Mouse (Mus musculus): ENCODE measurements around the gene Plxnb1. TPM values are rescaled to one million over a fixed set of nuclear protein-coding genes. Genes with fewer than 3 reads are reported as not detected.
A peak's percentile ranks its signal among the peaks of the same experiment; 100 is the strongest.

The Plxnb1 gene
- polyA plus RNA-seq, 1 experiment from 2014 or later: 13.9 TPM

GRCm38 (mm10) chr9:109053366-109053765 lies 41.8 kb upstream of the Plxnb1 start:
- Histone ChIP-seq H3K36me3 (ENCODE audit: control insufficient read depth, insufficient read depth, low read length) (peaks cover 17% of the 10 kb centered on the region), H3K9me3 (replicated peaks; ENCODE audit: control insufficient read depth, low read length) (no peaks in the 10 kb centered on the region), H3K9ac (ENCODE audit: low read length) (no peak overlapping the region), H3K27ac (ENCODE audit: low read depth, low read length) (no peak overlapping the region), H3K4me2 (ENCODE audit: low read length) (no peak overlapping the region), H3K4me3 (ENCODE audit: low read depth, low read length) (no peak overlapping the region), H3K27me3 (replicated peaks; ENCODE audit: control insufficient read depth, insufficient read depth, low read length) (no peaks in the 10 kb centered on the region), H3K4me1 (ENCODE audit: control insufficient read depth, insufficient read depth, low read length) (0 out of 2 replicates have a peak, but pooled peaks cover 2% of the 10 kb centered on the region)
- WGBS: 74% methylated on average over 3 of the region's 3 CpGs
- no peak for ATAC-seq
- DNase-seq (ENCODE audit: low spot score): no peak

GRCm38 (mm10) chr9:109053851-109054250 lies 41.3 kb upstream of the Plxnb1 start:
- no peak for ATAC-seq
- H3K9me3 ChIP-seq (replicated peaks; ENCODE audit: control insufficient read depth, low read length): no peaks in the 10 kb centered on the region
- peaks cover 21% of the 10 kb centered on the region for H3K36me3 ChIP-seq (ENCODE audit: control insufficient read depth, insufficient read depth, low read length)
- no peak overlapping the region for H3K4me2 ChIP-seq (ENCODE audit: low read length)
- H3K27me3 ChIP-seq (replicated peaks; ENCODE audit: control insufficient read depth, insufficient read depth, low read length): no peaks in the 10 kb centered on the region
- WGBS: 64% methylated on average over 6 of the region's 6 CpGs
- H3K4me3 ChIP-seq (ENCODE audit: low read depth, low read length): no peak overlapping the region
- no peak overlapping the region for H3K9ac ChIP-seq (ENCODE audit: low read length)
- H3K27ac ChIP-seq (ENCODE audit: low read depth, low read length): no peak overlapping the region
- DNase-seq (ENCODE audit: low spot score): no peak
- H3K4me1 ChIP-seq (ENCODE audit: control insufficient read depth, insufficient read depth, low read length): 0 out of 2 replicates have a peak, but pooled peaks cover 2% of the 10 kb centered on the region

DNA sequence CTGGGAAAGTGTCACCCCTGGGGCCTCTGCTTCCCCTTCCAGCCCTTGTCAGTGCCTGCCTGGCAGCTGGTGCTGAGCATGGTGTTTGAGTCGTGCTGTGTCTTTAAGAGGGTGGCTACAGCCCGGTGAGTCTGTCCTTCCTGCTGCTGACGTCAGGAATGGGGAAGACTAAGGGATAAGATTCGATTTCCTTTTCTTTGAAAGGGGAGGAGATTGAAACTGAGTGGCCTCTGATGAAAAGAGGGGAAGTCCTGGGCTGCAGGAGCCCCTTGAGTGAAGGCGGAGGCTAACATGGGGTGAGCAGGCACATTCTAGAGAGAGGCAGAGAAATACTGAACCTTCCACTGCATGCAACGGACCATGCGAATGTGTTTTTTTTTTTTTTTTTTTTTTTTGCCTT lies 40.5 kb upstream of the Plxnb1 start:
- H3K4me3 ChIP-seq (ENCODE audit: low read depth, low read length): peak overlapping the region; percentile 25
- H3K27me3 ChIP-seq (replicated peaks; ENCODE audit: control insufficient read depth, insufficient read depth, low read length): no peaks in the 10 kb centered on the region
- H3K27ac ChIP-seq (ENCODE audit: low read depth, low read length): peak overlapping the region; percentile 48; the same call in 1 of the 2 replicates
- 0 out of 2 replicates have a peak, but pooled peaks cover 2% of the 10 kb centered on the region for H3K4me1 ChIP-seq (ENCODE audit: control insufficient read depth, insufficient read depth, low read length)
- ATAC-seq: peak; percentile 76
- WGBS: 10% methylated on average over 7 of the region's 7 CpGs
- peaks cover 25% of the 10 kb centered on the region for H3K36me3 ChIP-seq (ENCODE audit: control insufficient read depth, insufficient read depth, low read length)
- H3K9ac ChIP-seq (ENCODE audit: low read length): peak overlapping the region; percentile 43
- H3K9me3 ChIP-seq (replicated peaks; ENCODE audit: control insufficient read depth, low read length): no peaks in the 10 kb centered on the region
- peak; percentile 77 for DNase-seq (ENCODE audit: low spot score)
- peak overlapping the region; percentile 46 for H3K4me2 ChIP-seq (ENCODE audit: low read length)

- DNase-seq (ENCODE audit: low spot score) (no peak), ATAC-seq (no peak)
- Histone ChIP-seq H3K27ac (ENCODE audit: low read depth, low read length) (peak overlapping the region; percentile 48; the same call in 1 of the 2 replicates), H3K4me3 (ENCODE audit: low read depth, low read length) (peak overlapping the region; percentile 25), H3K9ac (ENCODE audit: low read length) (peak overlapping the region; percentile 43), H3K27me3 (replicated peaks; ENCODE audit: control insufficient read depth, insufficient read depth, low read length) (no peaks in the 10 kb centered on the region), H3K4me2 (ENCODE audit: low read length) (peak overlapping the region; percentile 46), H3K9me3 (replicated peaks; ENCODE audit: control insufficient read depth, low read length) (no peaks in the 10 kb centered on the region), H3K36me3 (ENCODE audit: control insufficient read depth, insufficient read depth, low read length) (peaks cover 30% of the 10 kb centered on the region), H3K4me1 (ENCODE audit: control insufficient read depth, insufficient read depth, low read length) (0 out of 2 replicates have a peak, but pooled peaks cover 2% of the 10 kb centered on the region)
- WGBS: 87% methylated on average over 12 of the region's 12 CpGs
Measured at GRCm38 (mm10) chr9:109055271-109056030, 39.7 kb upstream of the Plxnb1 start.

- Histone ChIP-seq H3K36me3 (ENCODE audit: control insufficient read depth, insufficient read depth, low read length) (peaks cover 38% of the 10 kb centered on the region), H3K9ac (ENCODE audit: low read length) (no peak overlapping the region), H3K27me3 (replicated peaks; ENCODE audit: control insufficient read depth, insufficient read depth, low read length) (no peaks in the 10 kb centered on the region), H3K4me3 (ENCODE audit: low read depth, low read length) (no peak overlapping the region), H3K4me1 (ENCODE audit: control insufficient read depth, insufficient read depth, low read length) (0 out of 2 replicates have a peak, but pooled peaks cover 2% of the 10 kb centered on the region), H3K4me2 (ENCODE audit: low read length) (no peak overlapping the region), H3K9me3 (replicated peaks; ENCODE audit: control insufficient read depth, low read length) (no peaks in the 10 kb centered on the region), H3K27ac (ENCODE audit: low read depth, low read length) (no peak overlapping the region)
- 94% methylated on average over 17 of the region's 17 CpGs for WGBS
- DNase-seq (ENCODE audit: low spot score) (no peak), ATAC-seq (no peak)
Measured at GRCm38 (mm10) chr9:109056081-109056690, 39.0 kb upstream of the Plxnb1 start.

- Histone ChIP-seq H3K27me3 (replicated peaks; ENCODE audit: control insufficient read depth, insufficient read depth, low read length) (no peaks in the 10 kb centered on the region), H3K4me1 (ENCODE audit: control insufficient read depth, insufficient read depth, low read length) (0 out of 2 replicates have a peak, but pooled peaks cover 2% of the 10 kb centered on the region), H3K27ac (ENCODE audit: low read depth, low read length) (no peak overlapping the region), H3K4me3 (ENCODE audit: low read depth, low read length) (no peak overlapping the region), H3K4me2 (ENCODE audit: low read length) (no peak overlapping the region), H3K9ac (ENCODE audit: low read length) (no peak overlapping the region), H3K36me3 (ENCODE audit: control insufficient read depth, insufficient read depth, low read length) (peaks cover 42% of the 10 kb centered on the region), H3K9me3 (replicated peaks; ENCODE audit: control insufficient read depth, low read length) (no peaks in the 10 kb centered on the region)
- WGBS: 84% methylated on average over 4 of the region's 4 CpGs
- ATAC-seq (no peak), DNase-seq (ENCODE audit: low spot score) (no peak)
Measured at GRCm38 (mm10) chr9:109056916-109057315, 38.3 kb upstream of the Plxnb1 start.

DNA sequence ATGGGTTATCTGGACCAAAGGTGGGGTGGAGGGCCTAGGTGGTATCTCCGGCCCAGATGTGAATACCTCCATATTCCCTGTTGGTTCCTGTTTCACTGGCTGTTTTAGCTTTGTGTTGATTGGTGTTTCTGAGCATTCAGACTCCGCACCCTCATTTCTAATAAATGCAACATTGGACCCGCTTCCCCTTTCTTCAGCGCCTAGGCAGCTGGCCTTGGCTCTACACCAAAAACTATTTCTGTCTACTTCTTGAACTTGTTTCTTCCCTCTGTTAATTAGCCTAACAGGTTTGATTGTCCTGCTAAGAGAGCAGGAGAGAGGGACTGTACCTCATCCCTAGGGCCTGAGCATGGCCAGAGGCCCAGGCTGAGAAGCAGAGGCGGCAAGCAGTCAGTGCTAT lies 37.6 kb upstream of the Plxnb1 start:
- Histone ChIP-seq H3K9ac (ENCODE audit: low read length) (no peak overlapping the region), H3K36me3 (ENCODE audit: control insufficient read depth, insufficient read depth, low read length) (peaks cover 48% of the 10 kb centered on the region), H3K4me2 (ENCODE audit: low read length) (no peak overlapping the region), H3K9me3 (replicated peaks; ENCODE audit: control insufficient read depth, low read length) (no peaks in the 10 kb centered on the region), H3K4me1 (ENCODE audit: control insufficient read depth, insufficient read depth, low read length) (0 out of 2 replicates have a peak, but pooled peaks cover 2% of the 10 kb centered on the region), H3K4me3 (ENCODE audit: low read depth, low read length) (no peak overlapping the region), H3K27ac (ENCODE audit: low read depth, low read length) (no peak overlapping the region), H3K27me3 (replicated peaks; ENCODE audit: control insufficient read depth, insufficient read depth, low read length) (no peaks in the 10 kb centered on the region)
- ATAC-seq (no peak), DNase-seq (ENCODE audit: low spot score) (no peak)
- 92% methylated on average over 5 of the region's 5 CpGs for WGBS

DNA sequence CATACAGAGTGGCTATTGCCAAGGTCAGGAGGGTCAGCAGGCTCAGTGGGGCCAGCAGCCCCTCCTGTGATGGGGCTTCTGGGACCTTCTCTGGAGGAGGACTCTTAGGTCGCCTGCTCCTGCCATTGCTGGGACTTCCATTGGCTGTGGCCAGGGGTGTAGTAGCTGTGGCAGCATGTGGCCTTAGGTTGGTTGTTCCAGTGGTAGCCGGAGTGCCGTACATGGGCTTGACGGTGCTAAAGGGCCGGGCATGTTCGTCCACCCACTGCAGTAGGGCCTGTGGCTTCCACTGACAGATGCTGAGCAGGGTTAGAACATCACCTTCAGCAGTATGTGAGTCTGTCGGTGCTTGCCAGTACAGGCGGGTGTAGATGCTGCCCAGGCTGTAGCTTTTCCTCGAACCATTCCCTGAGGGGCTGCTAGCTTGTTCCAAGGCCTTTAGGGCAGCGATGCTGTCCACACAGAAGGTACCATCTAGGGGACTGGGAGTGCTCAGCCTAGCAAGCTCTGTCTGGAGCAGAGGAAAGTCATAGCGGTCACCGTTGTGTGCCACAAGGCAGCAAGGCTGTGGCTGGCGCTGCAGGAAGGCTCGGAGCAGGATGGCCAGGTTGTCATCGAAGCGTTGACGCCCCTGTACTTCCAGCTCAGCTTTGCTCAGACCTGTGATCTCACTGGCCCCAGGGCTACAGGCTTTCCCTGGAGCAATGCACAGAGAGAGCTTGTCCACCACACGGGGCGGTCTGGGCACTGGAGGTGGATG lies 37.0 kb upstream of the Plxnb1 start:
- Histone ChIP-seq H3K4me3 (ENCODE audit: low read depth, low read length) (no peak overlapping the region), H3K36me3 (ENCODE audit: control insufficient read depth, insufficient read depth, low read length) (peaks cover 54% of the 10 kb centered on the region), H3K27me3 (replicated peaks; ENCODE audit: control insufficient read depth, insufficient read depth, low read length) (no peaks in the 10 kb centered on the region), H3K4me1 (ENCODE audit: control insufficient read depth, insufficient read depth, low read length) (0 out of 2 replicates have a peak, but pooled peaks cover 2% of the 10 kb centered on the region), H3K9me3 (replicated peaks; ENCODE audit: control insufficient read depth, low read length) (no peaks in the 10 kb centered on the region), H3K9ac (ENCODE audit: low read length) (peak overlapping the region; percentile 64; the same call in 1 of the 2 replicates), H3K27ac (ENCODE audit: low read depth, low read length) (no peak overlapping the region), H3K4me2 (ENCODE audit: low read length) (no peak overlapping the region)
- WGBS: 96% methylated on average over 19 of the region's 19 CpGs
- no peak for ATAC-seq
- DNase-seq (ENCODE audit: low spot score): no peak
